In the genomic region with DNA sequence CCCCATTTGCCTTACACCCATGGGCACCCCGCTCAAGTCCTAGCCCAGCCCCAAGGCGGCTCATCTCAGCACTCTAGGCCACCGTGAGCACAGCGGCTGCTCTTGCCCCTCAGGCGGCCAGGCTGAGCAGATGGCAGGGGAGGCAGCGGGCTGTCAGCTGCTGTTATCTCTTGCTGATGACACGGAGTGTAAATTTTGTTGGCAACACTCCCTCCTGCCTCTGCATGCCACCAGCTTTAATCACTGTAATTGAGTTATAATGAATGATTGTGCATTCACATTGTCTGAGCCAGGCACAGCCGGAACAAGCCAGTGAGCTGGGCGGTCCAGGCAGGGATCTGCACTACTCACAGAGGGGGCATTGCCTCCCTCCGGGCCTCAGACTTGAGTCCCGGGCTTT, we compare ENCODE assay signal across 8 mouse cellular contexts.
DNase-seq lines count a peak whose midpoint lies in the region; ATAC-seq lines count a peak whose summit lies in the region.
"Had no signal": no experiment of that assay in that cellular context is flagged by ENCODE, and none has a peak within 500 bp of the region (broad histone marks: within the 10 kb centered on the region; RNA-seq: fewer than 3 reads in every experiment).

No protein-coding gene starts in this region.

- H3K9me3 ChIP-seq in hindbrain, embryonic 13.5 days: no peaks in the 10 kb centered on the region
- H3K9me3 ChIP-seq in midbrain, embryonic 14.5 days (ENCODE audit: control insufficient read depth, low read length): no peaks in the 10 kb centered on the region

- 15% methylated on average over 11 of the region's 11 CpGs for WGBS in hindbrain, embryonic 13.5 days
- WGBS in midbrain, embryonic 14.5 days: 7% methylated on average over 11 of the region's 11 CpGs

- no peak overlapping the region for H3K4me2 ChIP-seq in hindbrain, embryonic 13.5 days
- no peak overlapping the region for H3K4me2 ChIP-seq in midbrain, embryonic 14.5 days (ENCODE audit: low read length)

- no peaks in the 10 kb centered on the region for H3K36me3 ChIP-seq in hindbrain, embryonic 13.5 days
- H3K36me3 ChIP-seq in midbrain, embryonic 14.5 days (ENCODE audit: control insufficient read depth, insufficient read depth, low read length): no peaks in the 10 kb centered on the region

- H3K27me3 ChIP-seq in hindbrain, embryonic 13.5 days: peaks cover 42% of the 10 kb centered on the region
- H3K27me3 ChIP-seq in midbrain, embryonic 14.5 days (ENCODE audit: control insufficient read depth, insufficient read depth, low read length): no peaks in the 10 kb centered on the region

- DNase-seq in ZHBTc4 (ENCODE audit: low read depth, low spot score) (peak; percentile 46), adipocyte (ENCODE audit: low spot score) (no peak)
- DNase-seq in cerebellum, adult 8-10 months: peak; percentile 35
- peak; percentile 82 for DNase-seq in midbrain, embryonic 14.5 days
- DNase-seq in heart, postnatal 4 days: no peak
- DNase-seq in heart, adult 8-10 months (ENCODE audit: low spot score): no peak

- peak; percentile 87 for ATAC-seq in hindbrain, embryonic 13.5 days (ENCODE audit: low FRiP score)
- ATAC-seq in midbrain, embryonic 14.5 days (ENCODE audit: low FRiP score, low TSS enrichment): peak; percentile 82

- no peak overlapping the region for H3K4me3 ChIP-seq in hindbrain, embryonic 13.5 days
- H3K4me3 ChIP-seq in midbrain, embryonic 14.5 days (replicated peaks; ENCODE audit: low read depth, low read length): no peak overlapping the region
- H3K4me3 ChIP-seq: left cerebral cortex, adult 2 months had no signal

- 0 out of 2 replicates have a peak overlapping the region, but pooled peaks have one; percentile 30 for H3K27ac ChIP-seq in hindbrain, embryonic 13.5 days
- peak overlapping the region; percentile 37; the same call in 1 of the 2 replicates for H3K27ac ChIP-seq in midbrain, embryonic 14.5 days (replicated peaks; ENCODE audit: low read depth, low read length)
- H3K27ac ChIP-seq: left cerebral cortex, adult 2 months had no signal

- no peak overlapping the region for H3K9ac ChIP-seq in hindbrain, embryonic 13.5 days
- no peak overlapping the region for H3K9ac ChIP-seq in midbrain, embryonic 14.5 days (replicated peaks; ENCODE audit: low read length)

- H3K4me1 ChIP-seq in hindbrain, embryonic 13.5 days (replicated peaks): peaks cover 24% of the 10 kb centered on the region
- H3K4me1 ChIP-seq in midbrain, embryonic 14.5 days (ENCODE audit: control insufficient read depth, insufficient read depth, low read length): peaks cover 16% of the 10 kb centered on the region

Comparison
In these comparisons a context has a peak if more than half of its experiments do, and no peak if none do; other contexts are left out.
1. DNase-seq: peak in ZHBTc4 (single experiment), cerebellum, adult 8-10 months (single experiment) and midbrain, embryonic 14.5 days (single experiment); none in adipocyte (single experiment), heart, postnatal 4 days (single experiment) and heart, adult 8-10 months (single experiment).